Mouse (Mus musculus): ENCODE results near the gene Lrrc43. TPM values are rescaled to one million over a fixed set of nuclear protein-coding genes. Genes with fewer than 3 reads are reported as not detected.

Lrrc43 gene
- polyA plus RNA-seq, 1 experiment, result not detected

GRCm38 (mm10) chr5:123451886-123452285 is 37.2 kb upstream of the Lrrc43 start:
- 91% methylated on average over 7 of the region's 7 CpGs for WGBS

GRCm38 (mm10) chr5:123461420-123461819 is 27.7 kb upstream of the Lrrc43 start:
- DNase-seq, result no peak
- no peak overlapping the region for H3K27ac ChIP-seq (ENCODE audit: insufficient read depth, low read depth, low read length)
- no peaks in the 10 kb centered on the region for H3K4me1 ChIP-seq (ENCODE audit: control insufficient read depth, insufficient read depth, low read length)
- WGBS, result 65% methylated on average over 5 of the region's 5 CpGs
- no peaks in the 10 kb centered on the region for H3K27me3 ChIP-seq (replicated peaks; ENCODE audit: control insufficient read depth, insufficient read depth, low read length)
- no peaks in the 10 kb centered on the region for H3K36me3 ChIP-seq (ENCODE audit: control insufficient read depth, insufficient read depth, low read length)
- H3K4me3 ChIP-seq (ENCODE audit: insufficient read depth, low read depth, low read length), result no peak overlapping the region
- TF ChIP-seq CTCF (conservative IDR thresholded peaks at IDR 0.05; ENCODE audit: insufficient read depth, insufficient read length, low read depth, low read length), result no peak
- TF ChIP-seq POLR2A (IDR thresholded peaks at IDR 0.05; ENCODE audit: low read depth, low read length), result no peak

More at GRCm38 (mm10) chr5:123451886-123452285, 37.2 kb upstream of the Lrrc43 start:
- no peak for DNase-seq
- Histone ChIP-seq H3K4me3 (ENCODE audit: insufficient read depth, low read depth, low read length) (no peak overlapping the region), H3K27me3 (replicated peaks; ENCODE audit: control insufficient read depth, insufficient read depth, low read length) (no peaks in the 10 kb centered on the region), H3K27ac (ENCODE audit: insufficient read depth, low read depth, low read length) (no peak overlapping the region), H3K36me3 (ENCODE audit: control insufficient read depth, insufficient read depth, low read length) (peaks cover 5% of the 10 kb centered on the region; the same call in 1 of the 2 replicates), H3K4me1 (ENCODE audit: control insufficient read depth, insufficient read depth, low read length) (no peaks in the 10 kb centered on the region)
- TF ChIP-seq POLR2A (IDR thresholded peaks at IDR 0.05; ENCODE audit: low read depth, low read length) (no peak), CTCF (conservative IDR thresholded peaks at IDR 0.05; ENCODE audit: insufficient read depth, insufficient read length, low read depth, low read length) (no peak)

- Histone ChIP-seq H3K36me3 (ENCODE audit: control insufficient read depth, insufficient read depth, low read length) (no peaks in the 10 kb centered on the region), H3K27me3 (replicated peaks; ENCODE audit: control insufficient read depth, insufficient read depth, low read length) (no peaks in the 10 kb centered on the region), H3K4me1 (ENCODE audit: control insufficient read depth, insufficient read depth, low read length) (no peaks in the 10 kb centered on the region), H3K27ac (ENCODE audit: insufficient read depth, low read depth, low read length) (no peak overlapping the region), H3K4me3 (ENCODE audit: insufficient read depth, low read depth, low read length) (no peak overlapping the region)
- 82% methylated on average over 1 of the region's 1 CpGs for WGBS
- DNase-seq, result no peak
- TF ChIP-seq POLR2A (IDR thresholded peaks at IDR 0.05; ENCODE audit: low read depth, low read length) (no peak), CTCF (conservative IDR thresholded peaks at IDR 0.05; ENCODE audit: insufficient read depth, insufficient read length, low read depth, low read length) (no peak)
Measured at GRCm38 (mm10) chr5:123464638-123465037, 24.5 kb upstream of the Lrrc43 start.

DNA sequence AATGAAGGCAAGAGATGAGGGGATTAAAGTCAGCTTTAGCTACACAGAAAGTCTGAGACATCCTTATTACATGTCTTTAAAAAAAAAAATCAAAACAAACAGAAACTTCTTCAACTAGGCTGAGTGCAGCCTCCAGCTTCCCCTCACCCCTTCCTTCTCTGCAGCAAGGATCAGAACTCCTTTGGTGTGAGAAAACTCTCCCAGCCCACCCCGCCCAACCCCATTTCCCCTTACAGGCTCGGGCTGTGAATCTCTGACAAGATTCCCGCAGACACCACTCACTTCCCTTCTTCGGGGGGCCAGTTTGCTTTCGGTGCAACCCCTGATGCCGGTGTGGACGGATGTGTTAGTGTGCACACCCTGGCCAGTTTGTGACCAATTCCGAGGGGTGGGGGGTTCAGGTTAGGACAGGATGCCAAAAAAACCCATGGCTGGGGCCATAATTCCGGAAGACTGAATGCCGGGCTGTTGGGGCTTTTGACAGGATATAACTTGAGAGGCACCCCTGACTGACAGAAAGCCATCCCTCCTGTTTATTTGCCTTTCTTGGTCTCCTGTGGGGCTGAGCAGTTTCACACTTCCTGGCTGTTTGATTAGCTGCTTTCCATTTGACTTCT is 18.2 kb upstream of the Lrrc43 start:
- WGBS, result 7% methylated on average over 10 of the region's 10 CpGs
- no peak for DNase-seq
- Histone ChIP-seq H3K27ac (ENCODE audit: insufficient read depth, low read depth, low read length) (no peak overlapping the region), H3K4me3 (ENCODE audit: insufficient read depth, low read depth, low read length) (no peak overlapping the region), H3K27me3 (replicated peaks; ENCODE audit: control insufficient read depth, insufficient read depth, low read length) (no peaks in the 10 kb centered on the region; the same call in 1 of the 2 replicates), H3K36me3 (ENCODE audit: control insufficient read depth, insufficient read depth, low read length) (no peaks in the 10 kb centered on the region), H3K4me1 (ENCODE audit: control insufficient read depth, insufficient read depth, low read length) (no peaks in the 10 kb centered on the region)
- TF ChIP-seq POLR2A (IDR thresholded peaks at IDR 0.05; ENCODE audit: low read depth, low read length) (no peak), CTCF (conservative IDR thresholded peaks at IDR 0.05; ENCODE audit: insufficient read depth, insufficient read length, low read depth, low read length) (no peak)

- H3K36me3 ChIP-seq (ENCODE audit: control insufficient read depth, insufficient read depth, low read length), result no peaks in the 10 kb centered on the region
- TF ChIP-seq POLR2A (IDR thresholded peaks at IDR 0.05; ENCODE audit: low read depth, low read length) (no peak), CTCF (conservative IDR thresholded peaks at IDR 0.05; ENCODE audit: insufficient read depth, insufficient read length, low read depth, low read length) (no peak)
- no peak overlapping the region for H3K4me3 ChIP-seq (ENCODE audit: insufficient read depth, low read depth, low read length)
- no peaks in the 10 kb centered on the region; the same call in 1 of the 2 replicates for H3K27me3 ChIP-seq (replicated peaks; ENCODE audit: control insufficient read depth, insufficient read depth, low read length)
- no peaks in the 10 kb centered on the region for H3K4me1 ChIP-seq (ENCODE audit: control insufficient read depth, insufficient read depth, low read length)
- WGBS, result 79% methylated on average over 5 of the region's 5 CpGs
- DNase-seq, result no peak
- H3K27ac ChIP-seq (ENCODE audit: insufficient read depth, low read depth, low read length), result no peak overlapping the region
Measured at GRCm38 (mm10) chr5:123473817-123474216, 15.3 kb upstream of the Lrrc43 start.

DNA sequence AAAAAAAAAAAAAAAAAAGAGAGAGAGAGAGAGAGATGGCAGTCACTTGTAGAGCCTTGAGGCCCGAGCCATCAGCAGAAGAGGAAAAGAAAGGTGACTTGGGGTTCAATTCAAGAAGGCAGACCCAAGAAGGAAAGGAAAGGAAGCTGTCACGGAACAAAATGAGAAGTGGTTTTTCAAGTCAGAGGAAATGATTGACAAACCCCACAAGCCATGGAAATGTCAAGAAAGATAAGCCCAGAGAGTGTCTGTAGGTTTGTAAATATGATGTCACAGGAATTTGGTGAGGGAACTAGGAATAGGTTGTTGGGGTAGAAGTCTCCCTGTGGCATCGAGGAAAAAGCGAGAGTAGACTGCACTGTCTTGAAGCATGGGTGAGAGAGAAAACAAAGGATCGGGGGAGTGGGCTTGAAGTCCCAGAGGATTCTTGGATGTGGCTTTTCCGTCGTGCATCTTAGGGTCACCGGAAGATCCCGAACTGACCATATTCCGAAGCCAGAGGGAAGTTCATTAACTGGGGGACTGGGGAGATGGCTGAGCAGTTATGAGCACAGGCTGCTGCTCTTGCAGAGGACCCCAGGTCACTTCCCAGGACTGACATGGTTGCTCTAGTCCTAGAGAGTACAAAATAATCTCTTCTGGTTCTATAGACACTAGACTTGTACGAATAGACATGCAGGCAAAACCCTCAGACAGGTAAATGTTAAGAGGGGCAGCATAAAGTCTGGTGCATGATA is 1.3 kb upstream of the Lrrc43 start:
- Histone ChIP-seq H3K27me3 (replicated peaks; ENCODE audit: control insufficient read depth, insufficient read depth, low read length) (no peaks in the 10 kb centered on the region), H3K36me3 (ENCODE audit: control insufficient read depth, insufficient read depth, low read length) (no peaks in the 10 kb centered on the region), H3K27ac (ENCODE audit: insufficient read depth, low read depth, low read length) (no peak overlapping the region), H3K4me3 (ENCODE audit: insufficient read depth, low read depth, low read length) (no peak overlapping the region), H3K4me1 (ENCODE audit: control insufficient read depth, insufficient read depth, low read length) (no peaks in the 10 kb centered on the region)
- 84% methylated on average over 11 of the region's 11 CpGs for WGBS
- TF ChIP-seq CTCF (conservative IDR thresholded peaks at IDR 0.05; ENCODE audit: insufficient read depth, insufficient read length, low read depth, low read length) (no peak), POLR2A (IDR thresholded peaks at IDR 0.05; ENCODE audit: low read depth, low read length) (no peak)
- no peak for DNase-seq

- TF ChIP-seq CTCF (conservative IDR thresholded peaks at IDR 0.05; ENCODE audit: insufficient read depth, insufficient read length, low read depth, low read length) (no peak), POLR2A (IDR thresholded peaks at IDR 0.05; ENCODE audit: low read depth, low read length) (no peak)
Measured at GRCm38 (mm10) chr5:123489935-123490334, 830 bp downstream of the Lrrc43 start.

More at GRCm38 (mm10) chr5:123489935-123490334, 830 bp downstream of the Lrrc43 start:
- Histone ChIP-seq H3K27ac (ENCODE audit: insufficient read depth, low read depth, low read length) (no peak overlapping the region), H3K4me1 (ENCODE audit: control insufficient read depth, insufficient read depth, low read length) (no peaks in the 10 kb centered on the region), H3K27me3 (replicated peaks; ENCODE audit: control insufficient read depth, insufficient read depth, low read length) (no peaks in the 10 kb centered on the region), H3K36me3 (ENCODE audit: control insufficient read depth, insufficient read depth, low read length) (no peaks in the 10 kb centered on the region), H3K4me3 (ENCODE audit: insufficient read depth, low read depth, low read length) (no peak overlapping the region)
- WGBS, result 25% methylated on average over 9 of the region's 9 CpGs
- DNase-seq, result no peak

All from kidney, adult 2 months (tissue).